Mouse (Mus musculus) cerebellum, adult 9-10 months (tissue): ENCODE measurements around the gene Urm1.

Experiments used
- DNase-seq: peaks from one replicate; pipeline ENCODE4 v3.0.0; 2022

Gene Urm1

DNA sequence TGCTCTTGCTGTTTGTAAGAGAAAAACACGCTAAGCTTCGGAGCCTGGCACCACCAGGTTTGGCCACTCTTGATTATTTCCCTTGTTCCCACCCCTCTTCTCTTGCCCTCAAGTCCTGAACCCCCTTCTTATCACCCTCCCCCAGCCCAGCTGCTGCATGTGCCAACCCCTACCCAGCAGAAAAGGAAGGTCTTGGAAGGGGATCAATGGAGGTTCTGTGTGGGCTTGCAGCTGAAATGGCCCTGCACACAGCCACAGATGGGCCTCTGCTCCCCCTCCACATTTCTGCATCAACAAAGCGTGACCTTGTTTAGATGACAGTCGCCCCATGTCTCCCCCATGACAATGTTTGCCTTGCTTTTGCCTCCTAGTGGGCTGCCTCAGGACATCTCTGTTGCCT lies 11.2 kb downstream of the Urm1 start:
- no peak for DNase-seq

DNA sequence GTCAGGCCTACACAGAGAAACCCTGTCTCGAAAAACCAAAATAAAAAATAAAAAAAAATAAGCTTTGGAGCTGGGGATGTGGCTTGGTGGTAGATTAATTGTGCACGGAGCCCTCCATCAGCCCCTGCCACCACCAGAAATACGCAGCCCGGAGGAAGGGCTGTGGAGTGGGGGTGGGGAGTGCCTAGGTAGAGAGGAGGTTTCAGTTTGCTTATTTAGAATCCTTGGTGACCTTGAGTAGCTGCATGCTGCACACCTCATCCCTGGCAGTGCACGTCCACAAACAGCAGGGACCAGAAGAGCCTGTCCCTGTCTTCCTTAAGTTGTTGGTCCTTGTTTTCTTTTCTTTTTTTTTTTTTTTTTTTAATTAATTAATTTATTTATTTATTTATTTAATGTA lies 13.9 kb downstream of the Urm1 start:
- DNase-seq = no peak

DNA sequence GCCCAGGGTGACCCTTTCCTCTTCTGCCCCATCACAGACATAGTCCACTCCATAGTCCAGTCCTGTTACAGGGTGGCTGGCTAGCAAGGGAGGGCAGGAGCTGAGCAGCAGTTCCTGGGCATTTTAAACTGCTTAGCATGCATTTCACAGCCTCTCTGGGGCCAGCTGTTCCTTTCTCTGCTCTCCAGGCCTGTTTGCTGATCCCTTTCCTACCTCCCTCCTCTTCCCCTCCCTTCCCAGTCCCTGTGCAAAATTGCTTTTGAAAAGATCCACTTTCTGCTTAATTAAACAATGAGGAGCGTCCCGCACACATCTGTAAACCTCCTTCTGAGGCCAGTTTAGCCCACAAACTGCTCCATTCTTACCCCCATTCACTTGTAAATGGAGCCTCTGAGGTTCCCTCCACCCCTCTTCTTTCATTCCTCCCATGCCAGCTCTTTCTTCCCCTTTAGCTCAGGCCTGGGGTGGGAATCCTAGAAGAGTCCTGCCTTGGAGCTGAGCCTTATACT lies 15.6 kb downstream of the Urm1 start:
- no peak for DNase-seq

DNA sequence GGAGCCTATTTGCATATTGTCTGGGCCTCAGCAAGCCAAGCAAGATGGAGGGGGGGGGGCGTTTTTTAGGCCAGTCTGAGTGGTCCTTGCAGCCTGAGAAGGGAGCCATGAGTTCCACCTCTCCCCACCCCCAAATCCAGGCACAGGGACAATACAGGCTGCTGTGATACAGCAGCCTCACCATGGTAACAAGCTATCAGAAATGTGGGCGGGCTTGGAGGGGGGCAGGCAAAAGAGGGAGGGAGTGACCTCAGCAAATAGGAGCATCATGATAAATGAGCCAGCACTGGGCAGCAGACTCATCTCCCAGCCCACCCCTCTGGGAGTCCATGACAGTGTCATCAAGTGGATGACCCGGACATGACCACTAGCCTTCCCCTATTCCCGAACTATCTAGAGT lies 19.6 kb downstream of the Urm1 start:
- DNase-seq = no peak

DNA sequence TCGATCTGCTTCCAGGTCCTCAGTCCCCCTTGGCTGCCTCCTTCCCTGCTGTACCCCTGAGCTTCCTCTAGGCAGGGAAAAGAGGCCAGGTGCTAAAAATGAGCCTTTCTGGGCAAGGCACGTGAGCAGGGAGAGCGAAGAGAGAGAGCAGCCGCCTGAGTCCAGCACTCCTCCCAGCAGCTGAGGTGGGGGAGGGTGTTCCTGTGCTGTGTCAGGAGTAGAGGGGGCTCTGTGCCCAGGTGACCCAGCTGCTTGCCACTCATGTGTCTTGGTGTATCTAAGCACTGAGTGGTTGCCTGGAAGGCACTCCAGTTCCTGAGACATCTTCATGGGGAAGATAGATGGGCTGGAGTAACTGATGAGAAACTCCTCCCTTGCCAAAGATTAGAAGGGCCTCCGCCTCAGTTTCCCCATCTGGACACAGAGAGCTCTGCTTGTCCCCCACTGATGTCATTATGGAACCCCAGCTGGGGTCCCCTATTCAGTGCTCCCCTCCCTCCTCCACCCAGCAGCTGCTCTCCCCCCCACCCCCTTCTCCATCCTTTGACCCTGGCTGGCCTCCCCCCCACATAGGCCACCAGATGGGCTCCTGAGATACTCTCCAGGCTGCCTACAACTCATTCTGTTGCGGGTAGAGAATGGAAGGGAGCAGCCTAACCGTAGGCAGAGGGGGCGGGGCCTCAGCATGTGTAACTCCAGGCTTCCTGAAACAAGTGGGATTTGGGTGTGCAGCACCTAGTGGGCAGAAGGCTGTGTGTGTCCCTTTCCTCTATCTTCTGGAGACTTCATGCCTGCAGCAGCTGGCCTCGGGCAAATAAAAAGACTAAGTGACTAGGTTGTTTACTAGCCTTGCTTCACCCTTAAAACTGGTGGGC lies 23.6 kb downstream of the Urm1 start:
- DNase-seq = no peak

DNA sequence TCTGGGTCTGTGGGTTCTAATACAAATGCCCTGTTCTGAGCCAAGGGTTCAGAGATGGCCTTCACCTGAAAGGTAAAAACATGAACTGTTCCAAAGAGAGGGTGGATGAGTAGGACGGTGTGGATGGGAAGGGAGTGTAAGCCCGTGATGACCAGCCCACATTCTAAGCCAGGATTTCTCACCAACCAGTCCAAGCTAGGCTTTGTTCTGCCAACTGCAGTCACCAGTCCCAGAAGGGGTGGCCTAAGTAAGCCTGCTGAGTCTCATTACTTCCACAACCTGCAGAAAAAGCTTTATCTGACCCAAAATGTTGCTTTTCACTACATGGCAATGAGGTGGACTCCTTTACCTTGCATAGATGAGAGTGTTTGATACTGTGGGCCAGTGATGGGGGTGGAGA lies 24.2 kb downstream of the Urm1 start:
- DNase-seq = no peak

DNA sequence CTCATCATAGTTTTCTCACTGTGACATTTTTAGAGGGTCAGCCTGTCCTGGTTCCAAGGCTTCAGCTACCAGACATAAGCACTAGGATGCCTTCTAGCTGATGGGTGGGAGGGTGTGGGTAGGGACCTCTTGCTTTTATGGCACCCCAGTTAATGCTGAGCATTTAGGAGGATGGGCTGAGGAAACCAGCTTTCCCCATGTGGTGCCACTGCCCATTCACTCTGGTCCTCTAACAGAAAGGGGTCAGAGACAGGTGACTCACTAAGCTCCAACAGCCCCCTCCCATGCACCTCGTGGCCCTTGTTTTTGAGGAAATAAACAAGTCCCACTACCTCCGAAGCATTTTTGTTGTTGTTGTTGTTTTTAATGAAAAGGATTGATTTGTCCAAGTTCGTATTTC lies 24.8 kb downstream of the Urm1 start:
- DNase-seq = no peak

DNA sequence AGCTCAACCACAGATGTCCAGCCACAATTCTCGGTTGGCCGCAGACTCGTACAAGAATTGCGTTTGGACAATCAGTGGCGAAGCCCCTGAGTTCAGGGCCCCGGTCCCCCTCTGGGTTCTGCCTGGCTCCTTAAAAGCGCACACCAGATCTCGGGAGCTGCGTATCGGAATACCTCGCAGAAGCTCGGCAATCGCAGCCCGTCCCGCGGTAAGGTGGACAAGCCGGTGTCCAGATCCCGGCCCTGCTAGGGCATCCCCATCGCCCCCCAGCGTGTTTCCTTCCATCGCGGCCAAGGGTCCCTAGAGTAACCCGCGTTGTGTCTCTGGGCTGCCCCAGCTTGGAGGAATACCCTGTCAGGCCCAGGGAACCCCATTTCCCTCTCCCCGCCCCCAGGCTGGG lies 25.8 kb downstream of the Urm1 start:
- DNase-seq = no peak

DNA sequence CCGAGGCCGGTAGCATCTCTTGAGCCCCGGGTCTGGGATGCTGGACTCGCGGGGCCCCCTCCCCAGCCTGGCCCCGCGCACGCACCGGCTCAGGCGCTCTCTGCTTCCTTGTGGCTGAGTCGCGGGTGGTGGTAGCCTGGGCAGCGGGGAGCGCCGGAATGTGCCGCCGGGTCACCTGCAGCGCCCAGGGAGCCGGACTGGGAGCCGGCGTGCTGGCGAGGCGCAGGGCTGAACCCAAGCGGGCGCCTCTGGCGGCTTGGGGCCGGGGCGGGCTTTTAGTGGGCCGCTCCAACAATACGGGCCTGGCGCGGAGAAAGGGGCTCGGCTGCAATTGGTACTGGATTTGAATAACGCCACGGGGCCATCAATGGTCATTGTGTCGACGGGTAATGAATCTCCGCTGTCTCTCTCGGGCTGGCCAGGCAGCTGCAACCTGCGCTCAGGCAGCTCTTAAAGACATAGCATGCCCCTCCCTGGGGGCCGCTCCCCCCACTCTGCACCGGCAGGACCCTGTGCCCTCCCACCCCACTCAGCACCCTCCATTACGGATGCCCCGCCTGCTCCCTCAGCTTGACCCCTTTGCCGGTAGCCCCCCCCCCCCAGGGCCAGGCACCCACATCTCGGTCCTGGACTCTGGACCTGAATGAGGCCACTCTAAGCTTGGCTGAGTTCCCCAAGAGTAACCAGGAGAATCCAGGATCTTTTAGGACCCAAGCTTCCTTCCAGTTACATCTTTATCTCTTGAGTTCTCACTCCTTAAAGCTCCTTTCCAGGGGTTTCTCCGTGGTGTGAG lies 26.4 kb downstream of the Urm1 start:
- DNase-seq = no peak

DNA sequence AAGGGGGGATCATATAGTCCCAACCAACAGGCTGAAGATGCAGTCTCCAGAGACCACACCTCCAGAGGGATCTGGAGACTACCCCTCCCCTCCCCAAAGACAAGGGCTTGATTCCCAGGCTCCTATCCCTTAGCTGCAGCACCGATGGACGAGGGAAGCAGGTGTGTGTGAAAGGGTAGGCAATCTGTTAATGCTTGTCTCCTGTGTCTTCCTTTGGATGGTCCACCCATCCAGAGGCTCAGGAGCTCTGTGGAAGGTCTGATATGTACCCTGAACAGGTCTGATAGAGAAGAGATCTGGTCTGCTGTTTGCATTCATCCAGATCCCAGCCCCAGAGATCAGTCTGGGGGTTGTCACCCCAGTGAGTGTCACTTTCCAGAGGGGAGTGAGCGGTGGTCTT lies 27.0 kb downstream of the Urm1 start:
- DNase-seq = no peak

DNA sequence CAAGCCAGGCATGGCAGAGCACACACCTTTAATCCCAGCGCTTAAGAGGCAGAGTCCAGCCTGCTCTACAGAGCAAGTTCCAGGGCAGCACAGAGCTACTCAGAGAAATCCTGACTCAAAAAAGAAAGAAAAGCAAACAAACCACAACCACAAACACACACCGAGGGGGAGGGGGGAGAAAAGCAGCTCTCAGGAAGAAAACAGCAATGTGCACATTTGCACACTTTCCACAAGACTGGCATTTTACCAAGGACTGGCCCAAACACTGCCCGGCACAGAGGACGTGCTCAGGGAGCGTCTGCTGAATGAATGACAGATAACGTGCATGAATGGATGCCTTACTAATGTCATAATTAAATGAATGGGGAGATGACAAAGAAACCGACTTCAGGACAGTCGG lies 29.2 kb downstream of the Urm1 start:
- DNase-seq = no peak

DNA sequence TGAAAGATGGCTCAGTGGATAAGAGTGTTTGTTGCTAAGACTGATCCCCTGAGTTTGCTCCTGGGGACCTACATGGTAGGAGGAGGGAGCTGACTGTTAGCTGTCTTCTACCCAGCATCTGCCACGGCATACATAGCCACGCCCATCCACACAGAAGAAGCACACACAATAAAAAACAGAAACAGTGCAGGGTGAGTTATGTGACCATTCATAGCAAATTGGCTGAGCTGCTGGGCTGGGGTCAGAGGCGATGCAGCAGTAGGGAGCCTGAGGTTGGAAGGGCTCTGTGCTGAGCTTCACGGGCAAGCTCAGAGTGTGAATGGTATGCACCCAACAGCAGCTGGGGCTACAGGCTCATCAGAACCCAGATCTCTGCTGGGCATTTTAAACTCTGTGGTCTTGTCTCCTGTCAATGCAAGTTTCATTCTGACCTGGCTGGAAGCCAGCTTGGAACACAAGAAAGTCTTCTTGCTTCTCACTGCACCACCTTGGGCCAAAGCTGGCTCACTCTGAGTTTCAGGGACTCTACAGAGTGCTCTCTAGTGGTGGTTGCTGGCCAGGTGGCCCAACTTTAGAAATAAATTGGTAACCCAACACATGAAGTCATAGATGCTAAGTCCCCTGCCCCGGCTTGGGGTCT lies 30.1 kb downstream of the Urm1 start:
- no peak for DNase-seq

DNA sequence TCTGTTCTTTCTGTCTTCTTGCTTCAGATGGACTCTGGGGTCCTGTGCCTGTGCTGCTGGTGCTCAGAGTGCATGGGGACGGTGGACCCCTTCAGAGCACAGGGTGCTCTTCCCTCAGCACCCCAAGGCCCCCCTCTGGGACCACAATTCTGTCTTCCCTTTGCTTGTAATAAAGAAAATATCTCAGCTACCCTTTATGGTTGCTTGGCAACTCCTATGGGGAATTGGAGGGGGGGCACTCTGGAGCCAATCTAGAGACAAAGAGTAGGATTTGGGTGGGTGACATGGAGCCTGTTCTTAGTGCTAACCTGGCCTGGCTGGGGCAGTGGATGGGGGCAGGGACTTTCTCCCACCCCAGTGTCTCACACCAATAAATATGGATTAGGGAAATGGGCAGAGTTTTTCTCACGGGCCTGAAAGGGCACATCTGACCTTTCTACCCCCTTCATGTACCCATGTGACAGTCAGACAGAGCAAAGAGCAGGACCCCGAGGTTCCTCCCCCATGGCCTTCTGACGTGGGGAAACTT lies 33.1 kb downstream of the Urm1 start:
- no peak for DNase-seq

DNA sequence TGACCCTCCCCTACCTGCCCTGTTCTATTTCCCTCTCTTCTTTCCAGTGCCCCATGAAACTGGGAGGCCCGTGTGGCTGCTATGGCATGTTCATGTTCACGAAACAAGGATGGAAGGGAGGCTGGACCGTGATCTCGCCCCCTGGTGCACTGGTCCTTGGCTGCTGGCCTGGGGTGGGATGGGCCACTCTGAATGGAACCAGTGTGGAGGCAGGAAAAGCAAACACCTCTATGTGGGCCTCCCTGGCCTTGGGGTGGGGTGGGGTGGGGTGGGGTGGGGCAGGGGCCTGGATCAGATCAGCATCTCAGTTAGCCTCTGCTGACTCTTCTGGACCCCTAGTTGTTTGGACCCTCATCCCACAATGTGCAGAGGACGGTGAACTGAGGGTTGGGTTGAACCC lies 33.9 kb downstream of the Urm1 start:
- DNase-seq = no peak

DNA sequence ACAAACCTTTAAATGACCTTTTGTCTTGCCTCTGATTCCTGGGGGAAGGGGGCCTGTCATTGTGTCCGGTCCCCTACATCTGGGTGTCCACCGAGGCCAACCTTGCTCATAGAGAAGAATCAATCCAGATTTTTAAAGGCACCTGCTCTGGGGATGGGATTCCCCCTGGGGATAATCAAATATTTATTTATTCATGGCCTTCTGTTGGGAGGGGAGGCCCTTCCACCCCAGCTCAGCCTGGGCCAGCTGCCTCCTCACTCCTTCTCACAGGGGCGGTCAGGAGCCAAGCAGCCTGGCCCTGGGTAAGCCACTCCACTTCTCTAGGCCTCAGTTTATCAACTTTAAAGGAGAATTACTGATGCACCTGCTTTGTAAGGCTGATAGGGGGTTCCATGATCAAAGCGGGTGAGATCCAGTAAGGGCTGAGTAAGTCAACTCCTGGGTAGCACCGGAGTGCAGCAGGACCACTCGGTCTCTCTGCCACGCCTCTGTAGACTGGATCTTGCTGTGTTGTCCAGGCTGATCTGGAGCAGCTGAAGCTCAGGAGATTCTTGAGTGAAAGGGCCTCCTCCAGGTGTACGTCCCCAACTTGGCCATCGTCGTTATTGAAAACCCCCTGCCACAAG lies 35.8 kb downstream of the Urm1 start:
- no peak for DNase-seq

DNA sequence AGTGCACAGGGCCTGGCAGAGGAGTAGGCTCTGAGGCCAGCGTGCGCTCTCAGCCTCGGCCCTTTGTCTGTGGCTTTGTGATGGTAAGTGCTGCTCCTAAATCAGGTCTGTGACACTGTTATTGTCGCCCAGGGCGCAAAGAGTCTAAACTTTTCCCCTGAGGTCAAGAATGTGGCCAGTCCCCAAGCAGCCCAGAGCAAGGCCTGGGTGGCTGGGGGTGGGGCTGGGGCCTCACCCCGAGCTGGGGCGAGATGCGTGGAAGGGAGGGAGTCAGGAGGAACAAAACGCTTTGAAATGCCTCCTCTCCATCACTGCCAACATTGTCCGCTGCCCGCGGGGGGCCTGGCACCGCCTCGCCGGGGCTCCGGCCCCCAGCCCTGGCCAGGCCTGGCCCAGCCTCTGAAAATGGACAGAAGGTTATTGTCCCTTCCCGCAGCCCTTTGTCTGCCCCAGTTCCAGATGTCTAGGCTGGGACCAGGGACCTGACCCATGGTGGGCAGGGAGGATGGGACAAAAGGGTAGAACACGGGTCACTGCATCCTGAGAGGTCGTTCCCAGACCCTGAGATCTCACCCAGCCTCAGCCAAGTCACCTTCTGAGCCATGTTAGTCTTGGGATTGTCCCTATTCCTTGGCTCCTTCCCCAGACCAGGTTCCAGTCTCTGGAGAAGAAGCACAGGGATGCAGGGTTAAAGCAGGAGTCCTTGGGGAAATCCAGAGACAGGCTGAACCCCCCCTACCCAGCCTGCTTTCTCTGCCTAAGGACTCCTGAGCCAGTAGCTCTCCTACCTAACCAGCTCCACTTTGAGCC lies 36.8 kb downstream of the Urm1 start:
- no peak for DNase-seq

DNA sequence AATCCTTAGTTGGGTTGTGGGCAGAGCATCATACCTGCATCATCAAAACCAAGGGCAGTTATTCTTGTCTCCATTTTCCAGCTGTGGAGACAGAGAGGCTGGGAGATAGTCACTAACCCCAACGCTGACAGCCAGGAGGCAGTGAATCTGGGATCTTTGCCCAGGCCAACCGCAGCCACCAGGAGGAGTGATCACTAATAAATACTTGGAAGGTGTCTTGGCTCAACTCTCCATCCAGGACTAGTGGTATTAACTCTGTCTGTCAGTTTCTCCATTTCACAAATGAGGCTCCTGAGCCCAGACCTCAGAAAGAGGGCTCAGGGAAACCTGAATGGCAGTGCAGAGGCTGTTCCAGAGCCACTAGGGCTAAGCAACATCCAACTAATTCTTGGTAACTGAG lies 37.5 kb downstream of the Urm1 start:
- no peak for DNase-seq

DNA sequence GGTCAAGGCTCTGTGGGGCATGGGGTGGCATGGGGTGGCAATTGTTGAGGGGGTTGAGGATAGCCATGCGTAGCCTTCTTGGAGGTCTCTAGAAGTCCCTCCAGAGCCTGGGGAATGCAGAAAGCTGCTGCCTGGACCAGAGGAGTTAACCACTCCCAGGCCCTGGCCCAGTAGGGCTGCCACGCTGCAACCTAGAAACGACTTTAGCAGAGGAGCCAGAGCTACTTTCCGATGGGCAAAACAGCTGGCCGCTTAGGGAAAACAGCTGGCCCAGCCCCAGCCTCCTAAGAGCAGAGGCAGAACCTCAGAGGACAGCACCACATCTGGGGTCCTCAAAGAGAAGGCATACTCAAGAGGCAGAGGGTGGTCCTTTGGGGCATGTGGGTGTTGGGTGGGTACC lies 38.1 kb downstream of the Urm1 start:
- no peak for DNase-seq

DNA sequence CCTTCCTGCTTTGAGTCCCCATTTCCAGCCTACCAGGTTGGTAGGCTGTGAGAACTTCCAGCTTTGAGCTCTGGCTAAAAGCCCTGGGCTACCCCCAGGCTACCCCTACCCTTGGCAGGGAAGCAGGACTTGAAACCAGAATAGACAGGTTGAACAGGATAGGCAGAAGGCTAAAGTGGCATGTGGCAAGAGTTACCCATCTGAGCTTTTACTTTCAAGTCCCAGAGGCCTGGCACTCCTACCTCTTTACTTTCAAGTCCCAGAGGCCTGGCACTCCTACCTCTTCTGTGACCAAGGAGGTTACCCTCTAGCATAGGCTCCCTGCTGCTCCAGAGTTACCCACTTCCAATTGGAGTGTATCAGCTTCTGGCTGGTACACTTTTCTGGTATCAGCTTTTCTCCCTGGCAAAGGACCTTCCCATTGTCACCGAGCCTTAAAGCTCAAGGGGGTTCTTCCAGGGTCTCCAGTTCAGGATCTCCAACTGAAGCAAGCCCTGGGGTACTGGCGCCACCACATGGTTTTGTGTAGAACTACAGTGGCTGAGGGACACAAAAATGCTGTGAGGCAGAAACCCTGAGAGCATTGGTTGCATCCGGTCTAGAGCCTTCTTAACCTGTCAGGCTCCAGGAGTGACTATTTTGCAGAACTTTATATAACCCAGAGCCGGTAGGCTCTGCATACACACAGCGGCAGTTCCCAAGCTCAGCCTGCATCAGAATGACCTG lies 39.0 kb downstream of the Urm1 start:
- no peak for DNase-seq

DNA sequence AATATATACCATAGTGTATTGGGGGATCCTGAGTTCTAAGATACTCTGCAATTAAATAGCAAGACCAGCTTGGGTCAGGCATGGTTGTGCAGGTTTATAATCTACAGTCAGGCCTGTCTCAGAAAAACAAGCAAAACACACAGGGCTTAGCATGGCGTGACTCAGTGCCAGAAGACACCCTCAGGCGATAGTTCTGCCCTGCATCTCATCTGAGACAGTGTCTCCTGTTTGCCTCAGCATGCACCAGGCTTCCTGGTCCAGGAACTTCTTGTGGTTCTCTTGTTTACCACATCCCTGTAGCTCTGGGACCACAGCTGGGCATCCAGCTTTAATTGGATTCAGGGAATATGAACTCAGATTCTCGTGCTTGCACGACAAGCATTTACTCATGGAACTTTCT lies 45.2 kb downstream of the Urm1 start:
- no peak for DNase-seq

DNA sequence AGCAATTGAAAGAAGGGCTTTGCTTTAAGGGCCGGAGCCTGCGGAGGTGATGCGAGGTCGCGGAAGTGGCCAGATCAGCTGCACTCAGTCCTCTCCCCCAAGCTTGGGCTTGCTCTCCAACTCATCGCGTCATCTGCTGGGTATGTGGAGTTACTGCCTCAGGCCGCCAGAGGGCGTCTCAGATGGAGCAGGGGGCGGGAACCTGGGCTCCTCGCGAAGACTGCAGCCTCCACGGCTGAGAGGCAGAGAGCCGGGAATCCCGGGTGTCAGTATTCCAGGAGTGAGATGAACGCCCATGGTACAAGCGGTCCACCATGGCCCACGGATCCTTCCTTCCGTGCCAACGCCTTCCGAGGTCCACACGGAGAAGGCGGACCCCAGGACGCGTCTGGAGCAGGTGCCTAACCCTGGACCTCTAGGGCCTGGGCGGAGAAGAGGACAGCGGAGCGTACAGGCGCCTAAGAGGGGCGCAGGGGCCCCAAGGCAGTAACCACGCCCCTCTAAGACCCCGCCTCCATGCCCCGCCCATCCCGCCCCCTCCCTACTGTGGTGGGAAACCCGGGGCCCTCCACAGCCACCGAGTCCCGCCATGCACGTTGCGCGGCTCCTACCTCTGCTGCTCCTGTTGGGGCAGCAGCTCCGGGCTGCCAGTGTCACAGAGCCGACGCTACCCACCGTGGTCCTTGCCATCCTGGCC lies 49.2 kb downstream of the Urm1 start, which contains the start of gene Cercam:
Gene Cercam (plus strand): TSS at position 216 of the 697 bp plus-strand sequence.
- peak; percentile 90 for DNase-seq
